Mouse (Mus musculus) gastrocnemius, postnatal 36 days (tissue): Measurements from ENCODE around the gene Mcpt2. TPM values are rescaled to one million over a fixed set of nuclear protein-coding genes. Genes with fewer than 3 reads are reported as not detected.
"Not testable (repeated sequence)": the region's sequence is repeated elsewhere in the genome, so short reads cannot be mapped to it uniquely, and the experiment has no call there.

Experiments
- DNase-seq, 2 experiments: peaks; one replicate each; pipeline ENCODE4 v3.0.0; 2022
- intact Hi-C: fragments of 180-260 bp; cut with DNase I; formaldehyde crosslinking; loops from one replicate; pipeline ENCODE4 v1.15.1; 2025
- long read RNA-seq, 2 experiments: library from polyadenylated mRNA; stranded (forward); transcript quantifications; one replicate each; pipeline ENCODE4 v2.0.0; 2021
- microRNA-seq, 2 experiments: library from miRNA; unstranded; fragments of <30 nt; microRNA quantifications; one replicate each; pipeline ENCODE4 v1.2.0; 2021
- total RNA-seq, 2 experiments: library from RNA; stranded (reverse); gene quantifications; 2 replicates each; pipeline ENCODE4 v1.2.3; 2021

Gene Mcpt2
- not detected for total RNA-seq
- long read RNA-seq, experiment 1 = 0 reads
- long read RNA-seq, experiment 2 = 0 reads

DNA sequence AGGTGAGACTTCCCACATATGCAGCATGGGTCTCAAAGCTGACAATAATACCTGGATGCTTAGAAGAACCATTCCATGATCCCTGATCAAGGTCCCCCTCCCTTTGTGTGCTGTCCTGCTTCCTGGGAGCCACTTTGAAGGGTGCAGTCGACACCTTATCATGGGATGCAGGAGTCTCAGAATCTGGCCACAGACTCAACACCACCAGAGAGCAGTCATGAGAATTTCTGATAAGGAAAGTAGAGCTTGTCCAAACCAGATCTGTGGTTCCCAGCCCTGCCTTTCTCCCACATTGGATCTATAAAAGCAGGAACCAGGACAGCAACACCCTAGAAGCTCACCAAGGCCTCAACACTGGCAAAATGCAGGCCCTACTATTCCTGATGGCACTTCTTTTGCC lies at the start of gene Mcpt2:
TSS of gene Mcpt2 (plus strand) at position 250 of the 400 bp plus-strand sequence.
- DNase-seq, intact Hi-C loops: not testable (repeated sequence)

DNA sequence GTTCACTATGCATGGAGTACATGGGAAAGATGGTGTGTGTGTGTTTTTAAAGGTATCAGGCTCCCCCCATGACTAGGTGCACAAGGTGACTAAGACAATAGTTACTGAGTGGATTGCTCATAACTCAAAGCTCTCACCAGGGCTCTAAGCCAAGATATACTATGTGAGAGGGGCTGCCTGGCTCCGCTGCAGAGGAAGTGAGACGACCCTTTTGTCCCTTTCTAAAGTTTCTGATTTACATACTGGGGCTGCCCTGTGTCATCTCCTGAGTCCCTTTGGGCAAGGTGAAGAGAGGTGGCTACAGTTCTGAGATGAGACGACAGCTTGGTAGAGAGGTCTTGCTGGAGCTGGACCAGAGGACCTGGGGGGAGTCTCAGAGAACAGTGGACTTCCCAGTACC lies 28.7 kb upstream of the Mcpt2 start:
- intact Hi-C loops = no loop called here
- no peak for DNase-seq

DNA sequence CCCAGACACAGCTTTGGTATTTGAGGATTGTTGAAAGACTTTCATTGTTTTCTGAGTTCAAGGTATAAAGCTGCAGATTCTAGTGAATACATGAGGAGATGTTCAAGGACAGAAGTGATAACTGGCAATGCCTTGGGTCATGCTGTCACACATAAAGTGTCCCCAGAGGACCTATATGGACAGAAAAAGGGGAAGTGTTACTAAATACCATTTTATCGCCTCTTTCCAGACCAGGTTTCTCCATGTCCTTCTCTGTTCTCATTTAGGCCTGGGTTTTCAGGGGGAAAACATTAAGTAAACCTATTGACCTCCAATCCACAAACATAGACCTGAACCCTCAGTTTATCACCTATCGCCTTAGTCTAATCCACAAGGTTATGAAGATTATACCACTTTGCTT lies 27.9 kb upstream of the Mcpt2 start:
- DNase-seq = no peak
- intact Hi-C loops = no loop called here

DNA sequence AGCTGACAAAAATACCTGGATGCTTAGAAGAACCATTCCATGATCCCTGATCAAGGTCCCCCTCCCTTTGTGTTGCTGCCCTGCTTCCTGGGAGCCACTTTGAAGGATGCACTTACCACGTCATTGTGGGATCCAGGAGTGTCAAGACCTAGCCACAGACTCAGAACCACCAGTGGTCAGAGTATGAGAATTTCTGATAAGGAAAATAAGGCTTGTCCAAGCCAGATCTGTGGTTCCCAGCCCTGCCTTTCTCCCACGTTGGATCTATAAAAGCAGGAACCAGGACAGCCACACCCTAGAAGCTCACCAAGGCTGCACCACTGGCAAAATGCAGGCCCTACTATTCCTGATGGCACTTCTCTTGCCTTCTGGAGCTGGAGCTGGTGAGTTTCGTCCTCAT lies 24.2 kb upstream of the Mcpt2 start, which contains the start of gene Mcpt1:
TSS of gene Mcpt1 (plus strand) at position 301 of the 400 bp plus-strand sequence.
- DNase-seq, intact Hi-C loops: not testable (repeated sequence)

DNA sequence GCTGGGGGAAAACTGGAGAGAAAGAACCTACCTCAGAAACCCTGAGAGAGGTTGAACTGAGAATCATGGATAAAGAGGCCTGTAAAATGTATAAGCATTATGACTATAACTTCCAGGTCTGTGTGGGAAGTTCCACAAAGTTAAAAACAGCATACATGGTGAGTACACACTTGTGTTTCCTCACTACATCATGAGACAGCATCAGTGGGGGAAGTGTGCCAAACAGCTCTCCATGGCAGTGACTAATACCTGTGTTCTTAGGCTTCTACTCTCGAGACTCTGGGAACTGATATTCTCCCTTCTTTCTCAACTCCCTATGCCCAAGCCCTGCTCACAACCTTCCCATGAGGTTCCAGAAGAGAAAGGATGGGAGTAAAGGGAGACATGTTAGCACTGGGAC lies 22.4 kb upstream of the Mcpt2 start:
- DNase-seq = no peak
- intact Hi-C loops = no loop called here

DNA sequence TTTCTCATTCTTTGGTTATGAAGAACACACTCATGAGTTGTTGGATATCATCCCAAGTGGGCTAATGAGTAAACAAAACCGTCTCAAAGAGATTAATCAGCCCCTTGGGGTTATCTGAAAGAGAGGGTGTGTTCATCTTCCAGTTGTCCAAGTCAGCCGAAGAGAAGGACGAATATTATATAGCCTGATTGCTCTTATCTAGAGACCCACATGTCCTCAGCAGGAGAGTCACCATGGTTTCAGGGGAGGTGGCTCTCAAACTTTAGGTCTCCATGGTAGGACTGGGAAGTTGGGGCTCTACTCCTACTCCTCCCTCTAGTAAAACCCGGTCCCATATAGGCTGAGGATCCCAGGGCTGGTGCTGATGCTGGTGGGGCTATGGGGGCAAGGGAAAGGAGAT lies 20.5 kb upstream of the Mcpt2 start:
- DNase-seq, intact Hi-C loops: not testable (repeated sequence)

DNA sequence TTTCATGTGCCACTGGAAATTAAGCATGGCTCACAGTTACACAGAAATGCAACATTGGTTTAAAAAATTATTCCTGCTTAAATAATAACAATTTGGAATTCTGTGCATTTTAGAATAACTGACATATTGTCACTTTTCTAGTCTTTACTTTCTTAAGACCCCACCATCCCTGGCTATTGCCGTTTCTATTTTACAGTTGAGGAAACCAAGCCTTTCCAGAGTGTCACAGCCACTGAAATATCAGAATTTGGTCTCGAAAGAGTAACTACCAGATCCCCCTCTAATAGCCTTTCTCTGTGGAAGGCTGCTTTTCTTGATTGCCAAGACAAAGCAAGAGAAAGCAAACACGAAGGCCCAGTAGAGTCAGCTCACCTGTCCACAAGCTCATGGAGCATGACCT lies 11.4 kb upstream of the Mcpt2 start, which contains the start of gene Mcpt9:
TSS of gene Mcpt9 (minus strand) at position 101 of the 400 bp plus-strand sequence.
- DNase-seq, intact Hi-C loops: not testable (repeated sequence)

DNA sequence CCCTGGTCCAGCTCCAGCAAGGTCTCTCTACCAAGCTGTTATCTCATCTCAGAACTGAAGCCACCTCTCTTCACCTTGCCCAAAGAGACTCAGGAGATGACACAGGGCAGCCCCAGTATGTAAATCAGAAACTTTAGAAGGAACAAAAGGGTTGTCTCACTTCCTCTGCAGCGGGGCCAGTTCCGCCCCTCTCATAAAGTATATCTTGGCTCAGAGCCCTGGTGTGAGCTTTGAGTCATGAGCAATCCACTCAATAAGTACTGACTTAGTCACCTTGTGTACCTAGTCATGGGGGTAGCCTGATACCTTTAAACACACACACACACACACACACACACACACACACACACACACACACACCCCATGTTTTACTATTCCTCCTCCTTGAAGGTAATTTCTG lies 7.4 kb upstream of the Mcpt2 start:
- intact Hi-C loops = no loop called here
- DNase-seq = no peak

DNA sequence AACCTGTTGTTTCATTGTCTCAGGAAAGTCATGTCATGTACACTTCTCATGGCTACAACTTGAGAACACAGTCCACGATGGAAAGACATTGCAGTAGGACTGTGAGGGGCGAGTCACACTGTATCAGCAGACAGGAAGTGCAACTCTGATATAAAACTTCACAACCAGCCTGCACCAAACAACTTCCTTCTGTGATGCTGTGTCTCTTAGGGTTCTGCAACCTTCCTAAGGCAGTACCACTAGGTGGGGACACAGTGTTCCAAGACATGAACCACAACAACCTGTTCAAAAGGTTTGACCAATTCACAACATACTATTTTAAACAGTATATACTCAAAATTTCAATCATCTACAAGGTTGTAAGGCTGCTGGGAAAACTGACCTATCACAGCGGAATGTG lies 13.6 kb downstream of the Mcpt2 start:
- no peak for DNase-seq
- intact Hi-C loops = no loop called here

DNA sequence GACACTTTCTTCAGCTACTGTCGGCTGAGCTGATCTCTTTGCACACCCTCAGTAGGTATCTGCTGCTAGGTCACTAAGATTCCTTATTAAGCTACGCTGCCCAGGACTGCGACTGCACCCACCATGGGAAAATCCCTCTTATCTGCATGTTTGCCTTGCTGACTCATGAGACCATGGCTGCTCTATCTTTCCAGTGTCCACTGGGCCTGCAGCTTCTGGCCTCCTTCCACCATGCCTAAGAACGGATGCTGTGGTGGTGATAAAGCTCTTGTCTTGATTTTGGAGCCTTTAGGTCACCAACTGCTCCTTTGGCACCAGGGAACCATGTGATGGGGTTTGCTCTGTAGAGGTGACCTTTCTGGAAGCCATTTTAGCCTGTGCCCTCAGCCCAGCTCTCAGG lies 15.9 kb downstream of the Mcpt2 start:
- intact Hi-C loops = no loop called here
- no peak for DNase-seq

DNA sequence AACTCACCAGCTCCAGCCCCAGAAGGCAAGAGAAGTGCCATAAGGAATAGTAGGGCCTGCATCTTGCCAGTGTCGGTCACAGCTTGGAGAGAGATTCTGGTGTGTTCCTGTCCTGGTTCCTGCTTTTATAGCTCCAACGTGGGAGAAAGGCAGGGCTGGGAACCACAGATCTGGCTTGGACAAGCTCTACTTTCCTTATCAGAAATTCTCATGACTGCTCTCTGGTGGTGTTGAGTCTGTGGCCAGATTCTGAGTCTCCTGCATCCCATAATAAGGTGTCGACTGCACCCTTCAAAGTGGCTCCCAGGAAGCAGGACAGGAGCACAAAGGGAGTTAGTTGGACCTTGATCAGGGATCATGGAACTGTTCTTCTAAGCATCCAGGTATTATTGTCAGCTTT lies 20.4 kb downstream of the Mcpt2 start, which contains the start of gene Mcpt4:
TSS of gene Mcpt4 (minus strand) at position 101 of the 400 bp plus-strand sequence.
- intact Hi-C loops, DNase-seq: not testable (repeated sequence)

DNA sequence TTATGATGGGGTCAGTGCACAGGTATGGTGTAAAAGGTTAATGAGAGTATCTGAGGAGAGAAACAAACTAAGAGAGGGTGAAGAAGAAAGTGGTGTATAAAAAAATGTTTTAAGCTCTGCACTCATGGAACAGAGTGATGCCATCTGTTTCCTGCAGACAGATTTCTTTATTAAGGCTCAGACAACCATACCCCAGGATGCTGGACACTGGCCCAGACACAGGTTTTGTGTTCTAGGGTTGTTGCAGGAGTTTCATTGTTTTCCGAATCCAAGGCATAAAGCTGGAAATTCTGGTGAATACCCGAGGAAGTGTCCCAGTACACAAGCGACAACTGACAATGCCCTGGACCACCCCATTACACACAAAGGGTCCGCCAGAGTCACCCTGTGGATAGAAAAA lies 40.2 kb downstream of the Mcpt2 start:
- intact Hi-C loops = no loop called here
- no peak for DNase-seq

DNA sequence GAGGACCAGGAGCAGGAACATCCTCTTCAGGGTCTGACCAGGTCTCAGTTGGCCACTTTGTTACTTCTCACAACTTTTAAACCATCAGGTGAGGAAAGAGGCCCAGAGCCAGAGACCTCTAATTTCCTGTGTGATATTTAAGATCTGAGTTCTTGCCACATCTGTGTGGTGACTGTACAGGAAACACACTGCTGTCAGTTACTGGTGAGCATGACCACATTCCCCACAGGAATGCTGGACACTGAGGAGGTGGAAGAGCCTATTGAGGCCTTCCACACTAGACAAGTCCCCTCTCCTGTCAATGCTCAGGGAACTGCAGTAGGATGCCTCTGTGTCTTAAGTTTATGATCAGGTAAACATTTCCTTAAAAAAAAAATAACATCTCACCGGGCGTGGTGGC lies 43.3 kb downstream of the Mcpt2 start, which contains the start of gene Mcpt8:
TSS of gene Mcpt8 (minus strand) at position 107 of the 400 bp plus-strand sequence.
- intact Hi-C loops = no loop called here
- DNase-seq = no peak

DNA sequence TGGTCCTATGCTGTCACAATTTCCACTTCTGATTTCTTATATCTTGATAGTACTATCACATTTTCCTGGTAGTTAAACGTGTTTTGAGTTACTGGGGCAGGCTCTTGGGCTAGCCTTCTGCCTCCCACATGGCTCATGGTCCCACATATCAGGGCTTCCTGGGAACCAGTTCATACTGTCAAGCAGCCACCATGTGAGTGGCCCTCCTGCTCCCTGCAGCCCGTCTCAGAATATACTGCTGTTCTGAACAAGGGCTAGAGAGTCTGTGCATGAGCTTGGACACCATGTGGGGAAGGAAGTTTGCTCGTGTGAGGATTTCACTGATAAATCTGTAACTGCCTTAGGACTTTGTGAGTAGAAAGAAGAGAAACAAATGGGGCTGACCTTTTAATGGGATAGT lies 44.9 kb downstream of the Mcpt2 start:
- intact Hi-C loops = no loop called here
- no peak for DNase-seq

DNA sequence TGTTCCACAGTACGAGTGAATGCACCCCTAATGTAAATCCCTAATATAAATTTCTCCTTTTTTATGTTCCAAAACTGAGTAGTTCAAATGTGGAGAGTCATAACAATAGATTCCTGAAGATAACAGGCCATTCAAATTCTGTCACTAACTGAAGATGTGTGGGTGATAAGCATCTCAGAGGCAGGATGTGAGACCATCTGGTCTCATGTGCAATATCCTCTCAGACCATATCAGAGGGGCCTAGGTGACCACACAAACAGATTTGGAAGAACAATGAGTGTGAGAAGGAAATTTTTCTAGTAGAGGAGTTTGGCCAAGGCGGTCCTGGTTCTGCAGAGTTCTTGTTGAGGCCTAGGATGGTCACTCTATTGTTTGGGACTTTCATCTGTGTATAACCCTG lies 51.5 kb downstream of the Mcpt2 start:
- DNase-seq = no peak
- intact Hi-C loops = no loop called here

Small RNA genes within 50 kb of the gene (microRNA-seq; reads per million reads assigned to microRNA genes)
- 0 reads per million in 2 experiments for gene Mir6949

Other genes with a start within 250 kb of the Mcpt2 start
- 1 to 10 TPM; 3.3 TPM for gene Nfatc4, start 218.9 kb upstream of the Mcpt2 start, total RNA-seq
- 1 to 10 TPM; 2.1 to 2.7 TPM for gene Nynrin, start 188.0 kb upstream of the Mcpt2 start, total RNA-seq
- gene Cbln3, start 157.6 kb upstream of the Mcpt2 start, total RNA-seq = not detected
- 1 to 10 TPM; 6.0 to 7.5 TPM for gene Khnyn, start 157.1 kb upstream of the Mcpt2 start, total RNA-seq
- 100 to 1,000 TPM; 111 to 122 TPM for gene Sdr39u1, start 141.7 kb upstream of the Mcpt2 start, total RNA-seq
- gene Cma1, start 97.4 kb upstream of the Mcpt2 start, total RNA-seq = 1 to 10 TPM; 2.3 to 2.7 TPM
- gene Cma2, start 91.1 kb upstream of the Mcpt2 start, total RNA-seq = not detected
- gene Mcpt1, start 24.1 kb upstream of the Mcpt2 start, total RNA-seq = not detected
- not detected for gene Mcpt9, start 11.5 kb upstream of the Mcpt2 start, total RNA-seq
- 1 to 10 TPM; 2.5 to 3.3 TPM for gene Mcpt4, start 20.3 kb downstream of the Mcpt2 start, total RNA-seq
- not detected for gene Mcpt8, start 43.2 kb downstream of the Mcpt2 start, total RNA-seq
- not detected for gene Ctsg, start 60.5 kb downstream of the Mcpt2 start, total RNA-seq
- not detected for gene Gzme, start 78.6 kb downstream of the Mcpt2 start, total RNA-seq
- not detected for gene Gzmd, start 90.6 kb downstream of the Mcpt2 start, total RNA-seq
- gene Gzmg, start 117.5 kb downstream of the Mcpt2 start, total RNA-seq = not detected
- gene Gzmn, start 132.6 kb downstream of the Mcpt2 start, total RNA-seq = not detected
- gene Gzmf, start 169.4 kb downstream of the Mcpt2 start, total RNA-seq = not detected
- gene Gzmc, start 192.6 kb downstream of the Mcpt2 start, total RNA-seq = not detected
- not detected for gene Gzmb, start 220.2 kb downstream of the Mcpt2 start, total RNA-seq